Mouse (Mus musculus): ENCODE measurements at regions not wholly inside any gene's neighbourhood (a gene's known extent, or its start where the extent isn't known, plus 50 kb on each side); places are given as distances from the start of the nearest gene placed in this dataset.
"Not testable (repeated sequence)": the region's sequence is repeated elsewhere in the genome, so short reads cannot be mapped to it uniquely, and the experiment has no call there.

DNA sequence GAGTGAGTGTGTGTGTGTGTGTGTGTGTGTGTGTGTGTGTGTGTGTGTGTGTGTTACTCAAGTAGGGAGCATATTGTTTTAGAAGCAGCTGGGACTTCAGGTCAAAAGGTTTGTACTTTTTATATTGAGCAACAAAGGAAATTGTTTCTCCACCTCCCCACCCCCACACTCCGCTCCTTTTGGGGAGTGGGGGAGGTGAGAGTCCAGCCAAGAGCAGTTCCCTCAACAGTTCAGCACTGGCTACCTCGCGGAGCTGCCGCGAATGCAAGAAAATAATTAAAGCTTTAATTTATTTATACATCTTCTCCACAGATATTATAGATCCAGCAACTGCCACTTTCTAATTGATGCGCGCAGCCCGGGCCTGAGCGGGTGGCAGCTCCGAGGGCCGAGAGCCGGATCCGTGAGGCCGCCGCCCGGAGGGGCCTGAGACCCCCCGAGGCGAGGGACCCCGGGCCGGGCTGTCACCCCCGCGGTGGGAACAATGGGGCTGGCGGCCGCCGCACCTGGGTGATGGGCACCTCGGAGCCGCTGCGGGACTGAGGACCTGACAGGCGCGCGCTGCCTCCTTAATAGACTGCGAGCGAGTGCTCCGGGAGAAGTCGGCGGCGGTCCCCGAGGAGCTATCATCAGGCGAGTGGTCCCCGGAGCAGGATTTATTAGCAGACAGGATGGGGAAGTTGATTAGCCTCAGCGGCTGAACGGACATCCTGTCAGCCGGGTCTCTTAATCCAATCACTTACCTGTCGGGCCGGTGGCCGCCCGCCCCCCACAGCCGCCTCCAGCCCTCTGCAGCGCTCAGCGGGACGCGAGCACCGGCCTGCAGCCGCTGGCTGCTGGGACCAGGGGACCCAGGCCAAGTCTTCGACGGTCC lies 124.4 kb downstream of the Melk start:
- peak; percentile 27 for DNase-seq (ENCODE audit: low spot score)

GRCm38 (mm10) chr4:44434593-44434992 lies 133.9 kb downstream of the Melk start:
- DNase-seq (ENCODE audit: low spot score): no peak

GRCm38 (mm10) chr4:44445511-44445910 lies 144.8 kb downstream of the Melk start:
- no peak for DNase-seq (ENCODE audit: low spot score)

DNA sequence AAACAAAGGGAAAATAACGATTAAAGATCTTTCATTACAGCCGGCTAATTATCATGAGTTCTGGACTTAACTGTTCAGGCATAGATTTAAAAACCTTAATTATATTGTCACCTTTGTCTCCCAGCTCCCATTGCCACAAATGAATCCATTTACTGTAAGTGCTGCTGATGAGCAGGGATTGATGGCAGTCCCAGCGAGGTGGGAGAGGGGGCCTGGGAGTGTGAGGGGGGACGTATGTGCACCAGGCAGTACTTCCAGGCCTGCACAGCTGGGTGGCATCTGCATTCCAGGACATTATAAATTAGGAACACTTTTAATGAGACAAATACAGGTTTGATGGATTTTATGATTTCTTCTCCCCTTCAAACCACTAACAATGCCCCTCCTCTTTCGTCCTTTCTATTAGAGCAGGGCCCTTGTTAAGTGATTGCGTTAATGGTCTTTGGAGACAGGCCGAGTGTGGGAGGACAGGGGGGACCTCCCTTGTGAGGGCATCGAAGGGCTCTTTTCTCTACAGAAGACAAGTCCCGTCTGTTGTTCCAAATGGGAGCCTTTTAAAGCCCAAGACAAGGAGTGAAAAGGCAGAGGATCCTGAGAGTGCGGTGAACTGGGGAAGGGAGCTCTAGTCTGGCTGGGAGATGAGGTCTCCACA lies 150.3 kb downstream of the Melk start:
- DNase-seq (ENCODE audit: low spot score): no peak

- DNase-seq (ENCODE audit: low spot score): no peak
These were observed 151.5 kb downstream of the Melk start for GRCm38 (mm10) chr4:44452043-44452618.

DNA sequence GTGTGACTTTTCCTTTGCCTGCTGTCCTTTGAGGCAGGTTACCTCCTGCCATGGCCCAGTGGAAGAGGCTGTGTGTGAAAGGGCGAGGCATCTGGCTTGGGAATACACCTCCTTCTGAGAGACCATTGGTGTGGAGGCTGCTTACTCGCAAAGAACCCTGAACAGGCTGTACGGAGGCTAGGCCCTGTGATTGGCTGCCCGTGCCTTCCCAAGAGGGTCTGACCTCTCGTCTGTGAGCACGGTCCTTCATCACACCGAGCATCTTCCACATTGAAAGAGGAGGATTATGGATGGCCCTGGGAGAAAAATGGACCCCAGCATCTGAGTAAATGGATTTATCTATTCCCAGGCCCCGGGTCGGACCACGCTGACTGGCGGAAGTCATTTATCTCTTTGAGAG lies 152.9 kb downstream of the Melk start:
- DNase-seq (ENCODE audit: low spot score): no peak

- DNase-seq (ENCODE audit: low spot score): no peak
These were observed 155.2 kb downstream of the Melk start for GRCm38 (mm10) chr4:44455851-44456250.

- not testable (repeated sequence) for DNase-seq (ENCODE audit: low spot score)
These were observed 172.8 kb downstream of the Melk start for GRCm38 (mm10) chr4:44473511-44473910.
